Mouse (Mus musculus) right cerebral cortex, postnatal 36 days (tissue): ENCODE results near the gene Lag3.

Experiments
- DNase-seq, 2 experiments: peaks; one replicate each; pipeline ENCODE4 v3.0.0; 2022; ENCODE audit warnings: low spot score in 2 of 2, mixed read lengths in 1 of 2

Lag3 gene

DNA sequence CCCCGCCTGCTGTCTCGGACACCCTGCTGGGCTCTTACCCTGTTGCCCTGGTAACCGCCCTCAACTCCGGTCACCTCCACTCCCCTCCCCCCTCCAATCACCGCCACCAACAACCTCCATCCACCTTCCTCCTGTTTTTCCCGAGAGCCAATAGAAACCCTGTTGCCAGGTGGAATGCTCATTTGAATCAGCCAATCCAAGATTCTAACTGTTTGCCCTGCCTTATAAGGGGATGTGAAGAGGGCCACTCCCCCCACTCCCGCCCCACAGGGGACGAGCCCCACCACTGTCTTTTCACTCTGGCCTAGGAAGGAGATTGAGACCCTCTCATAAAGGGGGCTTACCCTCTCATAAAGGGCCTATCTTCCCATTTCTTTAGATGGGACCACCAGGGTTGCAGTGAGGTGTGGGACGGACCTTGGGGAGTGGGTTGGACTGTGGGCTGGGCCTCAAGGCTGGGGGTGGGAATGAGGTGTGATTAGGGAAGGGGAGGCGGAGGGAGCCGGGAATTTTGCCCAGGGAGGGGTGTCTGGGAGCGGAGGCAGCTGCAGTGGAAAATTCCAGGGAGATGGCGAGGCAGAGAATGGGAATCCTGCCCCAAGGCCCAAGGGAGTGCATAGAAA lies 8.3 kb upstream of the Lag3 start, which contains the start of gene Ptms:
Gene Ptms (minus strand): TSS at position 409 of the 623 bp plus-strand sequence.
- peak; percentile 89 to 93 for DNase-seq

DNA sequence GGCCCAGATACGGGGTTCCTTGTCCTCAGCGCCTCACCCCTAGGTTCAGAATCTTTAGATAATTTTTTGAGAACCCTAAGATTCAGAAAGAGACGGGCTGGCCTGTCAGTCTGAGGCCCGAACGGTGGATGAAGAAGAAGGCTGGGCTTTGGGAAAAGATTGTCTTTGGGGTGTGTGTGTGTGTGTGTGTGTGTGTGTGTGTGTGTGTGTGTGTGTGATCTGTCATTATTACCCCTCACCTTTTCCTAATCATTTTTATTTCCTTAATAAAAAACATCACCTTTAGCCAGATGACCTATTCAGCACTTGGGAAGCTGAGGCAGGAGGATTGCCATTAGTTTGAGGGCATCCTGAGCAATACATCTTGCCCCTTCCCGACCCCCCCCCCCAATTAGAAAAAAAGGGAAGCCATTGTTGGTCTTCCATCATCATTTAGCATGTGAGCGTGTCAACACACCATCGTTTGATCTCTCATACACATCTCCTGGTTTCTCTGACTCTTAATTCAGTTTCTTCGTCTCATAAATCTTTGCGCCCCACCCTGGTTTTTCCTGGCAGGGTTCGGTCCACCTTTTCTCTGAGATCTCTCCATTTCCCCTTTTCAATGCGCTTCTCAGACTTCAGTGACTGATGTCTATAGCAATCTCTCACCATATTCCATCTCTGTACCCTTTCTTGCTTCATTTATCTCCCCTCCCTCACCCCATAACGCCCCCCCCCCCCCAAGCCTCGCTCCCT lies 7.6 kb upstream of the Lag3 start:
- no peak for DNase-seq

DNA sequence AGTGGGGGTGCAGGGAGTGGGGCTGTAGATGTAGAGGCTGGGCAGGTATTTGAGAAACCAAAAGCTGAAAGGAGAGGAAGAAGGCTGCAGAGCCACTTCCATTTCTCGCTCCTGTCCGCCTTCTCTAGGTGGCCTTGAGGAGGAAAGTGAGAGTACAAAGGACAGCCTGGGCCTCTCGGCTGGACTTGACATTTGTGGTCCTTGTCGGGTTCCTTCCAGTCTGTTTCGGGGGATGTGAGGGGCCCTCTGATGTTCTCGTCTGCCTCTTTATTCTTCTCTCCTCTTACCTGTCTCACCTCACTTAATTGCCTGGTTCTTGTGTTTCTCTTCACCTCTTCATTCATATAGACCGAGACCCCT lies 6.8 kb upstream of the Lag3 start:
- no peak for DNase-seq

DNA sequence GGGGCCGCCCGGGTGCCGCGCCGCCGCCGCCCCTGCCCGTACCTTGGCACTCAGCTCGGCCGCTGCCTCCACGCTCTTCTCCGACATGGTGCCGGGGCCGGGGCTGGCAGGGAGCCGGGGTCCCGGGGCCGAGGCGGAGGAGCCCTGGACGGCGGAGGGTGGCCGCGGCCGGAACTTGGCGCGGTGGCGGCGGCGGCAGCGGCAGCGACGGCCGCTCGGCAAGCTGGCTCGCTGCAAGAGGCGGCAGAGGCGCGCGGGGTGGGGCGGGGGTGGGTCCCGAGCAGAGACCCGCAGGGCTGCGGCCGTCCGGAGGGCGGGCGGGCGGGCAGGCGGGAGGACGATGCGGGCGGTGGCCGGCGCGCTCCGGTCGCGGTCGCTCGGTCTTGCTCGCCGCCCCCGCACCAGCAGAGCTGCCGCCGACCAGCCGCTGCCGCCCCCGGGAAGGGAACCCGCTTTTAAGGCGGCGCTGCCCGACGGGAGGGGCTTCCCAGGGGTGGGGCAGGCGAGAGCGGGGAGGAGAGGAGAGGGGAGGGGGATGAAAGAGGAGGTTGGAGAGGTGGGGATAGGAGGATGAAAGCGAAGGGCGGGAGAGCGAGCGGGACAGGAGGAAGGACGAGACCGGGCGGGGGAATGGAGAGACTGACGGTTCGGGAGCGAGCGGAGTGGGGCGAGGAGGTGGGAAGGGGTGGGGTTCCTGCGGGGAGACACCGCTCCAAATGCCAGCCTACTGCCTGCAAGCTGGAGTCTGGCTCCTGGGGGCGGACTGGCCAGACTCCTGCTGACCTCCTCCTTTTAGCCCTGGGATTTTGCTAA lies 6.2 kb upstream of the Lag3 start:
- peak; percentile 90 to 94 for DNase-seq

DNA sequence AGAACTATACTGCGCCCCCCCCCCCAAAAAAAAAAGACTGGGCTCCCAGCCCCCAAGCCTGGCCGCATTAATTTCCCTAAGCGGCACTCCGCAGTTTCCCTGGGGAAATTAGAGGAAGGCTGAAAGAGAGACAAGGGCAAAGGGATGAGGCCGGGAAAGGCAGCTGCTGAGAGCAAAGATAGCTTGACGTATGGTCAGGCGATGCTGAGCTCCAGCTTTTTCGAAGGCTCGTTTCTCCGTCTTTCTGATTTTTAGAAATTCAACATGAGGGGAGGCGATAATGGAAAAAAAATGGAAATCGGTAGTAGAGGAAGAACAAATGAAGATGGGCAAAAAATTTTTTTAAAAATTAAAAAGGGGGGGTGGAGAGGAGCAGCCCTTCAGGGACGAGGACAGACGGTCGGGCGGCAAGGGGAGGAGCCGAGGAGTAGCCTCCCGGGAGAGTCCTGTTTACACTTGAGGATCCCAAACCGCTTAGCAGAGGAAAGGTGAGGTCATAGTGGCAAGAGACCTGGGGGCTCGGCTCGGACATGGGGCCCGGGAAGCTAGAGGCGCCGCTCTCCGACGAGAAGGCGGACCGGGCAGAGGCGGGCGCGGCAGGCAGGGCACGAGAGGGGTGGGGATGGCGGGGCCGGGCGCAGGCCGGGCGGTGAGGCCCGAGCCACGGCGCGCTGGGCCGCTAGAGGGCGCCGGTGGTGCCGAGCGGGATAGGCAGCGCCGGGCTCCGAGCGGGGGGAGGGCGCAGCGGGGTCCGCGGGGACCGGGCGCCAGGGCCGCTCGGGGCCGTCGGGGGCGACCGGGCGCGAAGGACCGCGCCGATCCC lies 5.4 kb upstream of the Lag3 start:
- DNase-seq: peak; percentile 74 to 80

DNA sequence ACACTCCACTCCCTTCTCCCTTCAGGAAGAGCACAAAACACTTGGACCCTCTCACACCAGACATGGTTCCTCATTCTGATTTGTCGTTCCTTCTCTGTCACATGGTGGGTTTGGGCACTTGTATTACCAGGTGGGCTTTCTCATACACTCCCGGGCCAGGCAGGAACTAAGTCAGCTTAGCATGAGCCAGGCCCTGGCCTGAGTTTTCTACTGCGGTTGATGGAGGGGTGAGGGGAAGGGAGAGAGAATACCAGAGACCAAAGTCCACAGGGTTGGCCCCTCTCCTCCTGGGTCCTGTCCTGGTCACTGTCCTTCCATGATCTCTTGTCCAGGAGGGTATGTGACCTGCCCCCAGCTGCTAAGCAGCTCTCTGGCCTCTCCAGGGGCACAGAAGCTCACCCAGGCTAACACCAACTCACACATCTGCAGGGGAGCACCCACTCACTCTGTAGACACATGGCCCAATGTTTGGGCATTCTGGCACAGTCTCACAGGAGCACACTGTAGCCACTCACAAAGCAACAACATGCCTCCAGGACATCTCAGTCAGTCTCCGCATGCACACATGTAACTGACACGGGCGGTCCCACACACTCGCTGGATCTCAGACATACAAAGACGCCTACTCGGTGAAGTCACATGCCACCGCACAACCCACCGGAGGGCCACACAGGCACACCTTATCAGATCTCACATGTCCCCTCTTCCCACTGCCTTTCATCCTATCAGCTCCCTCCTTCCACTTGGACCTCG lies 4.6 kb upstream of the Lag3 start:
- DNase-seq: peak; percentile 83 to 84

DNA sequence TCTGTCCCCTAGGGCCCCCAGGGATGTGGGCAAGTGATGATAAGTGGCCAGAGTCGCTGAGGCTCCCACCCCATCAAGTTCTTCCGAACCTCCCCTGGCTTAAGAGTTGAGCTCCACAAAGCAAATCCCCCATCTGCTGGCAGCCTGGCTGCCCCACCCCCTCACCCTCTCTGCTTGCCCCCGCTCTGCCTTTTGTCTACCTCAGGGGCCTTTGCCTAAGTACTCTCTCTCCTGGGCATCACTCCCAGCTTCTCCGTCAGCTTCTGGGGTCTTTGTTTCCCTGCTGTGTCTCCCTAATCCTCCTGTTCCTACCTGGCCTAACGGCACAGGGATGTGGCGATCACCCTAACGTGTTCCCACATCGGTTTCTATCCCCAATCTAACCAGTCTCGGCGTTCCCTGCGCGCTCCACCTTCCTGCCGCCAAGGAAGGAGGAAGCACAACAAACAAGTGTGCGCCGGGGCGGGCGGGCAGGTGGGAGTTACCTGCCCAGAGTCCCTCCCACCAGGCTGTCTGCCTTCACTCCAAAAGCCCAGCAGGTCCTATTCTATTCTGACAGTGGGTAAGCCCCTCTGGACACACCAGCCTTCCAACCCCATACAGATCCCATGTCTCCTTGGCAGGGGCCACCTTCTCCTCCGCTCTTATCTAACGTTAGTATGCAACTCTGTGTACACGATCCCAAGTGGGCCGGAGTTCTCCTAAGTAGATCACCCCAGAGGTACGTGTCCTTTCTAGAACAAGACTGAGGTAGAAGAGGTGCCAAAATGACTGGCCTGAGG lies 3.8 kb upstream of the Lag3 start:
- no peak for DNase-seq

DNA sequence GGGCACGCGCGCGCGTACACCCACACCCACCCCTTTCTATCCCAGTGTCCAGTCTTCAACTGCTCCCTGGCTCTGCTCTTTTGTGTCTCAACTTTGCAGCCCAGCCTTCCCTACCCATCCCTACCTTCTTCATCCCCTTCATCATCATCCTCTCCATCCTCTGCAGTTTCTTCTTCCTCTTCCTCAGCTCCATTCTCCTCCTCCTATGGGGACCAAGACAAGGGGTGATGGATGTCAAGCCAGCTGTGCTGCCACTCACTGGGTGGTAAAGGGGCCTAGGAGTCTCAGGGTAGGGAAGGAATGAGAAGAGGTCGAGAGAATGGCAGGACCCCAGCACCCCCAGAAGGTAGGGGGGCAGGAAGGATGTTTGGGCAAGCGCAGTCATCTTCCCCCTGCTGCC lies 3.0 kb upstream of the Lag3 start:
- no peak for DNase-seq

DNA sequence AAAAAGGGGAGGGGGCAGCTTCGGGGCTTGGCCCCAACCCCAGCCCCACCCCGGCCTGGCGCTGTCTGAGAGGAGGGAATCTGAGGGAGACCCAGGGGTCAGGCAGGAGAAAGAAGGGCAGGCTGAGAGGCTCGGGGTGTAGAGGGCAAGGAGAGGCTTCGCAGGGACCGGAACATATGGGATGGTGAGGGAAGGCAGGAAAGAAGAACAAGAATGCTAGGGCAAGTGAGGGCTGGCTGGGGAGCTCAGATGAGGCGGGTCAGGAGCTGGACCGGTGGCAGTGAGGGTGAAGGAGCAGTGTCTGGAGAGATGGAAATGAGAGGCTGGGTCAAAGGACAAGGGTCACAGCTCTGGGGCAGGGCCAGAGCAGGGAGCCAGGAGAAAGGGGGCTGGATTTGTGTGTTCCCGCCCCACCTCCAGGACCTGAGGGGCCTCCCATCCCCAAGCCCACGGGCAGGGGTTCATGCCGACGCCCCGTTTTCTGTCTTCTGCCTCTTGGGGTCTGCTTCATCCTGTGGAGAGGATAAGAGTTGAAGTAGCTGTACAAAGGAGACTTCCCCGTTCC lies 2.3 kb upstream of the Lag3 start:
- no peak for DNase-seq

DNA sequence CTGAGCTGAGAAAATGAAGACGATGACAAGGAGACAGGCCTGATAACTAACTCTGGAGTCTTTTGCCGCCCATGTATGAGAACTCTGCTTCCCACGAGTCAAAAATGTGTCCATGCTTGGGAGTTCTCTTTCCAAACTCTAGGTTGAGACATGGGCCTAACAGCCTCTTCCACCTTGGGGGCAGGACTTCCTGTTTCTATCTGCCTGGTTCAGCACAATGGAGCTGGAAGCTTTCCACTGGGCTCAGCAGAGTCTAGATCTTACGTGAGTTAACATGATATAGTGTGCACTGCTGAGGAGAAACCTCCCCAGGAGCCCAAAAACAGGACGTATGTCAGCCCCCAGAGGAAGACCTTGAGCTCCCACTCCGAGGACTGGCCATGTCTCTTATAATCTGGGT lies 1.7 kb upstream of the Lag3 start:
- no peak for DNase-seq

DNA sequence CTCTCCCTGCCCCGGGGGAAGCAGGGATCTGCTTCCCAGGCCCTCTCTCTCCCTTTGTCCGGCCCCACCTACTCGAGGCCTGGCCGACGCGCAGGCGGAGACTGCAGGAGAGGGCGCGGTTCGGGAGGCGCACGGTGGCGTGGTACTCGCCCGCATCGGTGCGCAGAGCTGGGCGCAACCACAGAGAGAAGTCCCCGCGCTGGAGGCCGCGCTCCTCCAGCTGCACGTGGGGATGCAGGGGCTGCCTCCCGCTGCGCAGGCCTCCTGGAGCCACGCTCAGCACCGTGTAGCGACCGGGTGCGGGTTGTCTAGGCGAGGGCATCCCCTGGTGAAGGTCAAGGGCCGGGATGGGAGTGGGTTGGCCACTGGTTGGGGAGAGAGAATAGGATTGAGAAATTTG lies 1.5 kb downstream of the Lag3 start:
- DNase-seq: no peak

DNA sequence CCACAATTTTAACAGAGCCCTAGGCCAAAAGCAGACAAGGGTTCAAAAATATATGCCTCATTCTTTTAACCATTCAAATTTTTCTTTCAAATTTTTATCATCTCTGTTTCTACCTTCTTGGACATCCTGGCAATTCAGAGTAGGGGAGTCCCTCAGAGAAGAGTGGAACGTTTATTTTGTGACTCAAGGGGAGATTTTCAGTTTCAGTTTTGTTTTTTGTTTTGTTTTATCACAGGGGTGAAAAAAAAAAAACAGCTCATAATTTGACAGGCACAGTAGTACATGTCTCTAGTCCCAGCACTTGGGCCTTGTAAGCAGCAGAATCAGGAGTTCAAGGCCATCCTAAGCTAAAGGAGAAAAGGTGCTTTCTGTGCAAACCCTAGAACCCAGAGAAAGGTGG lies 3.7 kb downstream of the Lag3 start:
- DNase-seq: no peak

DNA sequence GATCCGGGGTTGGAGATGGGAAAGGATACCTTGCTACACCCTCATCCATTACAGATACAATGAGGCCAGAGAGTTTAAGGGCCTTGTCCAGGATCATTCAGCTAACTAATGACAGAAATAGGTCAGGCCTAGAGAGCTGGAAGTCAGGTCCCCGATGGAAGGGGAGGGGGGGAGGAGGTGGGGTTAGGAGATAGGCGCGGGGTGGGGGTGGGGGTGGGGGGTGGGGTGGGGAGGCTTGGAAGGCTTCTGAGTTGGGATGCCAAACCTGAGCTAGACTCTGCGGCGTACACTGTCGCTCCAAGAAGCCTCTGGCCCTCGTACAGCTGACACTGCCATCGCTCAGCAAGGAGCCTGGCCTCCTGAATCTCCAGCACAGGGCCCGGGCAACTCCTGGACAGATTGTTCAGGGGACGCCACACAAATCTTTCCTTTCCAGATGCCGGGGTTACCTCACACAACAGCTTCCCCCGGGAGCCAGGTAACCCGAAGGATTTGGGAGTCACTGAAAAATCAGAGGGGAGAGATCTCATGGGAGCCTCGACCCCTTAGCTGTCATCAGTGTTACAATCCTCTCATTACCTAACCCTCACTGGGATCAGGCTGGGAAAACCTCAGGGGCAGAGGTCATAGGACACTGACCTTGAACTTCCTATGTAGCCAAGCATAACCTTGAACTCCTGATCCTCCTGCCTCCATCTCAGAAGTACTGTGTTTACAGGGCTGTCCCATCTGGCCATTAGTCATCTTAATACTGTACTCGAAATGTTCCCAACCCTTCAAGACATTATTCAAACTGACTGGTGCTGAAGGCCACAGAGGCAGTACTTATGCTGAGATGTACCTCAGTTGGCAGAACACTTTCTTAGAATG lies 6.3 kb downstream of the Lag3 start:
- DNase-seq: no peak

DNA sequence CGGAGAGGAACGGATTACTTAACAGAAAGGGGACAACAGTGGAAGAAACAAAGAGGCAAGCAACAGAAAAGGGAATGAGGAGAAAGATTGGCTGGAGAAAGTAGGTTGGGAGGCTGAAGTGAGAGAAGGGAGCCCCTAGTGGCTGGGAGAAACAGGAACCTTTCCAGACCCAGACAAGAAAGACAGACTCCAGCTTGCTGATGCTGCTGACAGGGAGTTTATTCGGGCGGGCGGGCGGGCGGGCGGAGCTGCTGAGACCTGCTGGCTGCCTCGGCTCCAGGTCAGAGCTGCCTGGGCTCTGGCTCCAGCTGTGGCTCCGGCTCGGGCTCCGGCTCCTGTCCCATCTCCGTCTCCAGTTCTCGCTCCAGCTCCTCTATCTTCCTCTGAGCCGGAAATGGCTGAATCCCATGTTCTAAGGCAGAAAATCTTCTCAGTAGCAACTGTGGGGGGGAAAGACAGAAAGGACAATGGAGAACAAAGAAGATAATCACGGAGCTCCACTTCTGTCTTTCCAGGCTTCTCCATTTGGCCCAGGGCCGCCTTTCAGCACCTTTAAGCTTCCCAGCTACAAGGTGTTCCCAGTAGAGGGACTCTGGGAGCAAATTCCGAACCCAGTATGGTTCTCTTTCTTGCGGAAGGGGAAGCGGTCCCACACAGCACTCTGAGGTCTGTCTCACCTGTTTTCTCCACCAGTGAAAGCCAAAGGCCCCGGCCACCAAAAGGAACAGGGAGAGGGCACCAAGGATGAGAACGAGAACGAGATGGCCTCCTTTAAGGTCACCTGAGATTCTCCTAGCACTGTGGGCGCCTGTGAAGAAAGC lies 7.1 kb downstream of the Lag3 start:
- peak; percentile 67 to 81 for DNase-seq

DNA sequence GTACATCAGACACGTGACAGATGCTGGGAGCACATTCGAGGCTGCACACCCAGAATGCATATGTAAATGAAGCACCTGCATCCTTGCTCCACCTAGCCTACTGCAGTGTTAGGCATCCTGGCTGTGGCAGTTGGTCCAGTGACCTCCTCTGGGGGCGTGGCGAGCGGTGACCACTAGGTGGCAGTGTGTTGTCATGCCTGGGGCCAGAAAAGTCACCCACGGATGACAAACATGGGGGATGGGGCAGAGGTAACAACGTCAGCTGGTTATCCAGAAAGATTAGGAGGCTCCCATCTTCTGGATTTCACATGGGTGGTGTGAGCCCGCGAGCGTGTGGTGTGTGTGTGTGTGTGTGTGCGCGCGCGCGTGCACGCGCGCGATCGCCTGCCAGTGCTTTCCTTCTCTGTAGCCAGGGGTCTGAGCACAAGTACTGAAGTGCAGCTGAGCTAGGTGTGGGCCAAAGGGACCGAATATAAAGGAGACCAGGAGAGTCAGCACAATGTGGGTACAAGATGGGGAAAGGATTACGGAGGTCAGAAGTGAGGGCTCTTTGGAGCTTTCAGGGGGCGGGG lies 7.8 kb downstream of the Lag3 start:
- peak; percentile 84 to 86 for DNase-seq

DNA sequence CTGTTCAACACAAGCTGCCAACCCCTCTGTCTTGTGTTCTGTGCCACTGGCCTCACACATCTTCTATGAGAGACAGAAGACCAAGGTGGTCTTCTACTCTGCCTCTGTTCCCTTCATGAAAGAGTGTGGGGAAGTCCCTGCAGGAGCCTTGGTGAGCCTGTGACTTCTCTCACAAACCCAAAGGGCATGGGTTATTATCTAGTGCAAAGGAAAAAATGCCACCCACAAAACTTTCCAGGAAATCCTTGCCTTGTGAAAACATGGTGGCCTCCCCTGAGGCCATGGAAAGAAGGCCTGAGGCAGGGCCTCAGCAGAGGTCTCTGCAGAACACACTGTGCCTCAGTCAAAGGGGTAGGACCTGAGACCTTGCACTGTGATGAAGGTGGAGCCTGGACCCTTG lies 9.7 kb downstream of the Lag3 start:
- DNase-seq: no peak

DNA sequence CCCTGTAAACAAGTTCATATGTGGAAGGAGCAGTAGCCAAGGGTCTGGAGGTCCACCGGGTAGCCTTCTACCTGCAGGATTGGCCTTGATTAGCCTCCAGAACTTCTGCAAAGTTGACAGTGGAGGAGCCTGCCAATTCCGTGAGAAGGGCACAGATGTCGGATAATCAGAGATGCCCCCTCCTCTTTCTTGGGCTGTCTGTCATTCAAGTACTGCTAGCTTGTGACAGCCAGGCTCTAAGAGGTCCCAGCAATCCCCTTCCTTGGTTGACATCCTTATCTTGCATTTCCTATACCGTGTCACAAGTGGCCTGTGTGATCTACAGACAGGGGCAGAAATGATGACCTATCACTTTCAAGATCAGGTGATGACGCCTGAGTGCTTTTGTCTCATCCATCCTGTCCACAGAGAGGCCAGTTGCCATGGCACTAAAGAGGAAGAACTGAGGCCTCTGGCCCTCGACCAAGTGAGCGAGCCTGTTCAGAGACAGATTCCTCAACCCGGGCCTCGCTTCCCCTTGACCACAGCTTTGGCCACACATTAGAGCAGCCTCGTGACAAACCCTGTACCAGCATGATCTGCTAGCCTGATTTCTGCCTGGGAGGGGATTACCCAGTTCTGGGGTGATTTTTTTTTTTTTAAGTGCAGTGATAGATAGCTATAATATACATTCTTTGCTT lies 10.6 kb downstream of the Lag3 start:
- DNase-seq: peak in 1 of 2 experiments; percentile 36
